Mouse (Mus musculus) kidney, postnatal 0 days (tissue): ENCODE data around the gene Btbd35f23. TPM values are rescaled to one million over a fixed set of nuclear protein-coding genes. Genes with fewer than 3 reads are reported as not detected.
"Not testable (repeated sequence)": the region's sequence is repeated elsewhere in the genome, so short reads cannot be mapped to it uniquely, and the experiment has no call there.

Experiments
- ATAC-seq: fragments of 200-750 bp; cut with Nextera tagmentation; replicated peaks from 2 replicates; pipeline ENCODE4 v1.8.0; 2017; ENCODE audit warnings: low read depth, moderate number of reproducible peaks, moderate TSS enrichment, moderate library complexity; ENCODE audit not compliant: low FRiP score
- DNase-seq: peaks from one replicate; pipeline ENCODE4 v3.0.0-alpha.2; 2016; ENCODE audit warnings: low spot score
- H3K27ac ChIP-seq: fragments of 300-500 bp; sonication (generic); 2 replicates; pipeline ENCODE4 v1.5.1; 2014; ENCODE audit warnings: mild to moderate bottlenecking
- H3K27me3 ChIP-seq: fragments of 300-500 bp; sonication (generic); 2 replicates; pipeline ENCODE4 v1.6.1; 2014; ENCODE audit warnings: low read length, mixed read lengths; ENCODE audit not compliant: insufficient read depth
- H3K36me3 ChIP-seq: fragments of 300-500 bp; sonication (generic); 2 replicates; pipeline ENCODE4 v1.6.1; 2014; ENCODE audit warnings: low read length, mixed read lengths; ENCODE audit not compliant: insufficient read depth
- H3K4me1 ChIP-seq: fragments of 300-500 bp; sonication (generic); replicated peaks from 2 replicates; pipeline ENCODE4 v1.6.1; 2014; ENCODE audit warnings: antibody characterized with exemption, low read length, mixed read lengths; ENCODE audit not compliant: insufficient read depth
- H3K4me2 ChIP-seq: fragments of 300-500 bp; sonication (generic); 2 replicates; pipeline ENCODE4 v1.6.1; 2014; ENCODE audit warnings: mild to moderate bottlenecking, low read length, moderate library complexity, mixed read lengths
- H3K4me3 ChIP-seq: fragments of 300-500 bp; sonication (generic); replicated peaks from 2 replicates; pipeline ENCODE4 v1.5.1; 2014; ENCODE audit warnings: low read depth, low read length
- H3K9ac ChIP-seq: fragments of 300-500 bp; sonication (generic); 2 replicates; pipeline ENCODE4 v1.6.1; 2014; ENCODE audit warnings: low read depth, low read length
- H3K9me3 ChIP-seq: fragments of 300-500 bp; sonication (generic); replicated peaks from 2 replicates; pipeline ENCODE4 v1.6.1; 2016; ENCODE audit warnings: low read length, inconsistent platforms, mixed read lengths
- WGBS: fragments of 180-500 bp; shearing (Covaris S2); extraction: QIAGEN DNeasy Blood & Tissue Kit; methylation state at CpG from one replicate; pipeline ENCODE4 v1.1.7; 2014; 5-methylcytosine and 5-hydroxymethylcytosine counted together
- polyA plus RNA-seq: library from polyadenylated mRNA; unstranded; fragments of >200 nt; fragmentation: Nextera tagmentation; extraction: Ambion mirVana; gene quantifications from 2 replicates; pipeline ENCODE4 v1.2.1, GENCODE M21; 2015

The Btbd35f23 gene
- not detected in 2 replicates for polyA plus RNA-seq

GRCm38 (mm10) chrX:3076575-3076974 is at the start of gene Btbd35f23:
Btbd35f23 (plus strand) TSS chrX:3076875.
- H3K27ac ChIP-seq, ATAC-seq, H3K4me2 ChIP-seq, H3K4me1 ChIP-seq, H3K9me3 ChIP-seq, DNase-seq, H3K36me3 ChIP-seq, H3K27me3 ChIP-seq, H3K4me3 ChIP-seq, H3K9ac ChIP-seq: not testable (repeated sequence)
- 100% methylated on average over 1 of the region's 2 CpGs for WGBS

Other genes with a start within 250 kb of the Btbd35f23 start
- not detected in 2 replicates for gene Btbd35f24, start 119.0 kb downstream of the Btbd35f23 start, polyA plus RNA-seq